Mouse (Mus musculus) stomach, postnatal 0 days (tissue): ENCODE data around the gene Isy1.

Source experiments
- CTCF ChIP-seq: IDR thresholded peaks from 2 replicates; pipeline ENCODE4 v1.5.1; 2016; ENCODE audit warnings: antibody characterized with exemption, low read depth, mild to moderate bottlenecking, moderate library complexity
- EP300 ChIP-seq: optimal IDR thresholded peaks from 2 replicates; pipeline ENCODE3; 2016; ENCODE audit warnings: antibody characterized with exemption

DNA sequence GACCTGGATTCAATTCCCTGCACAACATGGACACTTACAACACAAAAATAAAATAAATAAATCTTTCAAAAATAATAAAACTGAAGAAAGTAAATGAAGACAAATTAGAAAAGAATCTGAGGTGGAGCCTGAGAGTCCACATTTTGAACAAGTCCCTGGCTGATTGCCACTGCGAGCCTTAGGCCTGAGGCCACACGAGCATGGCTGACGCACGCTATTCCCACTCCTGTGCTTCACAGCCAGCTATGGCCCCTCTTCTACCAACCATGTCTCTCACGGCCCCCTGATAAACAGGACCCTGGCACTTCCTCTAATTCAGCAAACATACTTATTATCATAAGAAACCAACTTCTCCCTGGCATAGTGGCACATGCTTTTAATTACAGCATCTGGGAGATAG is 52.0 kb downstream of the Isy1 start:
- no peak for TF ChIP-seq EP300
- no peak for TF ChIP-seq CTCF
